Mouse (Mus musculus): Measurements from ENCODE around the gene Gabrd. TPM values are rescaled to one million over a fixed set of nuclear protein-coding genes. Genes with fewer than 3 reads are reported as not detected.

The Gabrd gene
- polyA plus RNA-seq, 2 experiments from 2014 or later: 0.41 TPM; not detected in 1

DNA sequence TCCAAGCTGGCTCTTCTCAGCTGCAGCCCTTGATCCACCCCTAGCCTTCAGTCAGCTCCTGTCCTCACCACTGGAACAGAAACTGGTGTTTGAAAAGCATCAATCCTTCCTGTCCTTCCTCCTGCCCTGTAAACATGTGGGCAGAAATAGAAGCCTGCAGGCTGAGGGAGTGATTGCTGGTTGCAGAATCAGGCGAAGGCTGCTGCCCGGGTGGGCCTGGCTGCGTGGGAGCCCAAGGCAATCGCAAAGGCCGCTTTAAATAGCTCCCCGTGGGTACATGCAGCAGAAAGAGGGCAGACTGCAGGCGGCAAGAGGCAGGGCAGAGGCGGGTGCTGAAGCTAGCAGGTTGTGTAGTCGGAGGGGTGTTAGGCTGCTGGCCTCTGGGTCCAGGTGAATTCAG is 15.2 kb downstream of the Gabrd start:
- ATAC-seq: no peak

DNA sequence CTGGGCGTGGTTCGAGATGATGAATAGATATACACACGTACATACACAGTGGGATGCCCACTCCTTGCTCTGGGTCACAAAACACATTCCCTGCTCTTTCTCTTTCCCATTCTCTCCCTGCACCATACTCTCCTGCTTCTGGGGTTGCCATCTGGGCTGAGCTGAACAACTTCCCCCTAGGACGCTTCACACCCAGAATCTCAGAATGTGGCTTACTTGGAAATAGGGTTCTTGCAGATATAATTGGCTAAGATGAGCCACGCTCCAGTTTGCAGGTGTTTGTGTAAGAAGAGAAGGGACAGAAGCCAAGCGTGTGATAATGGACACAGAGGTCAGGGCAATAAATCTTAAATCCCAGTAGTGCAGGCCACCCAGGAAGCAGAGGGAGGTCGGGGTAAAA is 15.9 kb downstream of the Gabrd start:
- ATAC-seq: no peak

DNA sequence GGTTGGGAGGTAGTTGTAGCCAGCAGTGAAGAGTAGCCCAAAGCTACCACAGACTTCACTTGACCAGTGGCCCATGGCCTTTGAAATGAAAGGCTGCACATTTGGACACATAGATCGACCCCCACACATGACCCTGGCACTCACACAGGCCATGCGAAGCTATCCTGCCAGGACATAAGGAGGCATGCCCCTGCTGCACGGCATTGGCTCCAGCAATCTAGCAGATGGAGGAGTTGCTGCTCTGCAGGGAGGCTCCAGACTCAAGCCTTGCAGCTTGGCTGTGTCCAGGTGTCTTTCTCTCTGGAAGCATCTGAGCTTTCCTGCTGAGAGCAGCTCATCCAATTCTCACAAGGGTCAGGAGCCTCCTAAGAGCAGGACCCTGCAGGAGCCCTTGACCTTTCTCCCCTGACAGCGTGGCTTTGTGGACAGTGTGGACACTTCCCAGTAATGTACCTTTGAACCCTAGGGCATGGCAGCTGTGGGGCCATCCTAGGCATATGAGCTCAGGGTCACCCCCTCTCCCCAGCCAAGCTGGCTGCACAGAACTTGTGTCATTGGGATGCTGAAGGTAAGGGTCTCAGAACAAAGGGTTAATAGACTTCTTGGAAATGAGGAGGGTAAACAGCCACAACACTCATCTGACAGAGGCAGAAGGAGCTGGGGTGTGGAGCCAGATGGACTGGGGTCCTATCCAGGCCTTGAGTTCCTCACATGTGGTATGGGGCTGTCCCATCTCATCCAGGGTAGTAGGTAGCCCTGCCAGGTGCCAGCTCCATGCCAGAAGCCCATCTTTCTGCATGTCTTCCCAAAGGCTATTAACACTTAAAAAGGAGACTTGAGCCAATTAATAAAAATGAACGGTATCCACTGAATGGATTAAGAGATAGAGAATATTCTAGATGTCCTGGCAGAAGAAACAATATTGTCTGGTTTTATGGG is 25.8 kb downstream of the Gabrd start:
- no peak for ATAC-seq

DNA sequence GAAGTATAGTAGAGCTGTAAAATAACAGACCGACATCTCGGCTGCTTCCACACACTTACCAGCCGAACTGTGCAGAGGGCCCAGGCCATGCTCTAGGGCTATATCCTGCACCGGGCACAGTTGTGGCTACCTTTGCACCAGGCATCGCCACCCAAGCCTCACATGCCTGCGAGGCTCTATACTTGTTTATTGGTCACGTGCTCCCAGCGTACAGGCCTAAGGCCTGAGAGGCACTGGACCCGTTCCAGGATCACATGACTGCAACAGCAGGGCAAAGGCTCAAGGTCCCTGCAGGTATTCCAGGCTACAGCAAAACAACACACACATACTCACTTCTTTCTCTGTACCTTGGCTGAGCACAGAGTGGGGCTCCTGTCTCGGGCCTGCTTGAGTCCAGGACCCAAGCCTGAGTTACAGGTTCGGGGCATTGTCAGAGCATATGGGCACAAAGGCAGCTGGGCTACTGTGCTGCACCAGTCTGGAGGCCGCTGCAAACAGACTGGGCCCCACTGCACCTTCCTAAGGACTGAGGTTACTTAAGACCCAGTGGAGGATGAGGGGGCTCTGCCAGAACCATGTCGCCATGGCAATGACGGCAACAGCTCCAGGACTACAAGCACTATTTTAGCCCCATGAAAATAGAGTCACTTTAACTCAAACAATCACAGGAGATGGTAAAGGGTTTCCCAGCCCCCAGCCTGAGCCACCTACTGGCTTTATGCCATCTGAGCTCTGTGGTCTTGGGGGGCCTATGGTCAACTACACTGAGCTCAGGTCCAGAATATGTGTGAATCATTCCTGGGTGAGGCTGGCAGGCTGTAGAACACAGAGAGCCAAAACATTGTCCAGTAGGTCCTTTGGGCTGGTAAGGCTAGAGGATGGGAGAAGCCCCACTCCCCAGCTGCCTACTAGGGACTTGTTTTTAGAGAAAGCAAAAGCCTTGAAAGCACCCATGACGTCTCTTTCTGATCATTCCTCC is 26.9 kb downstream of the Gabrd start:
- ATAC-seq: no peak

DNA sequence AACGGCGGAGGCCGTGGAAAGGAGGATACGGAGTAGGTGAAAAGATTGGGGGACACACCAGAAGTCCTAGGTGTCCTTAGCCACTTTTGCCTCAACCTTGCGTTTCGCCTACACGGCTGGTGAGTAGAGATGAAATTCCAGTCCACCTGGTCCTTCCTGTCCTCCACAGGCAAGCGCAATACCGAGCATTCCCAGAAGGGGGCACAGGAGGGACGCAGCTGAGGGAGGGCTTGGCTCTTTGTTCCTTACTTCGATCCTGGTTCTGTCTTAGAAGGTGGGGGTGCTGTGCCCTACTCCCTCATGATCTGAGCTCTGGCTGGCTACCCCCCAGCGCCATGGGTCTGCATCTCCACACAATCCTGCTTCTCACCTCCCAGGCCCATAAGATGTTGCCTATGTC is 29.2 kb downstream of the Gabrd start:
- no peak for ATAC-seq

DNA sequence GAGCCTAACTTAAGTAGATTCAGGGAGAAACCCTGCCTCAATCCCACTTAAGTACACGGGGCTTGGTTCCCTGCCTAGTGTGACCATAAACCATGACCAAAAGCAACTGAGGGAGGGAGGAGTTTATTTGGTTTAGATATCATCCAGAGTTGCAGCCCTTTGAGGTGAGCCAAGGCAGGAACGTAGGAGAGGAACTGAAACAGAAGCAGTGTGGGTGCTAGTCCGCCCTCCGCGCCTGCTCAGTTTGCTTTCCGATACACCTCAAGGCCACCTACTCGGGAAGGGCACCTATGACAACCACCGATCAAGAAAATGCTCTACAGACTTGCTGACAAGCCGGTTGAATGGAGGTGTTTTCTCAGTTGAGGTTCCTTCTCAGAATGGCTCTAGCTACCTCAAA is 30.2 kb downstream of the Gabrd start:
- no peak for ATAC-seq

DNA sequence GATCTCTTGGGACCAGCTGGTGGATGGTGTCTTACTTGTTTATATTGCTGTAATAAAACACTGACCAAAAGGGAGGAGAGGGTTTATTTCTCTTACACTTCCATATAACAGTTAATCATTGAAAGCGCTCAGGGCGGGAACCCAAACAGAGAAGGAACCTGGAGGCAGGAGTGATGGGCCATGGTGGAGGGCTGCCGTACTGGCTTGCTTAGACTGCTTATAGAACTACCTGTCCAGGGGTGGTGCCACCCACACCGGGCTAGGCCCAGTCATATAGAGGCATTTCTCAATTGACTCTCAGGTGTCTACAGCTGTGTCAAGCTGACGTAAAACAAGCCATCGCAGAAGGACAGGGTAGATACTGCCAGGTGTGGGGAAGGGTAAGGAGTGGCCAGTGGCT is 31.1 kb downstream of the Gabrd start:
- no peak for ATAC-seq

DNA sequence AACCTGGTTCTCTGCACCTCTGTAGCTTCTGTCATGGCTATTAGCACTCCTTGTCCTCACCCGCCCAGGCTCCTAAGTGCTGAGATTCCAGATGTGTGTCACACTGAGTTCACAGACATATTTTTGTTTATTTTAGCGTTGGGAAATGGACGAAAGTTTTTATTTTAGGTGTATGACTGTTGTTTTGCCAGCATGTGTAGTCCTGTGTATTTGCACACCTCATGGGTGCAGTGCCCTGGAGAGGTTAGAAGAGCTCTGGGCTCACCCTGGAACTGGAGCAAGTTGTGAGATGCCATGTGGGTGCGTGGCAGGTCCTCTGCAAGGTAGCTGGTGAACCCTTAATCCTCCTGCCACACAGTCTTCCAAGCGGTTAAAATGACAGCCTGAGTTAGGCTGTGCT is 35.5 kb downstream of the Gabrd start:
- no peak for ATAC-seq

DNA sequence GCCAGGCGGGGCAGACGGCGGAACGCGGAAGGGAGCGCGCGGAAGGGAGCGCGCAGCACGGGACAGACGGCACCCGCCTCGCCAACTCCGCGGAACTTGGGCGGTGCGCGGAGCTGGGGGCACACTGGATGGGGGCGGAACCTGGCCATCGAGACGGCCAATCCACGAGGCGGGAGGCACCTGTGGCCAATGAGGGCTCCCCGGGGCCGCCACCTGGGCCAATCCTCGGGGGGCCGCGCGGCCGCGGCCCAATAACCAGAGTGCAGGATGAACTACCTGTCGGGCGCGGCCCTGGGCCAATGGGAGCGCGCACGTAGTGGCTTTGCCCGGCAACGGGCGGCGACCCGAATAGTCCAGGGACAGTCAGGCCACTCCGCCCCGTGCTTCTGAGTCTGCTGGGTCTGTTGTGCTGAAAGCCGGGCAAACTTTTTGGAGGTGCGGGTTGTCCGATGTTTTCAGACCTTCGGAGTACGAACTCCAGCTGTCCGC is 36.6 kb downstream of the Gabrd start, which contains the start of gene Prkcz:
Prkcz (minus strand) TSS at position 59 of the 489 bp plus-strand sequence.
- peak; percentile 98 for ATAC-seq

DNA sequence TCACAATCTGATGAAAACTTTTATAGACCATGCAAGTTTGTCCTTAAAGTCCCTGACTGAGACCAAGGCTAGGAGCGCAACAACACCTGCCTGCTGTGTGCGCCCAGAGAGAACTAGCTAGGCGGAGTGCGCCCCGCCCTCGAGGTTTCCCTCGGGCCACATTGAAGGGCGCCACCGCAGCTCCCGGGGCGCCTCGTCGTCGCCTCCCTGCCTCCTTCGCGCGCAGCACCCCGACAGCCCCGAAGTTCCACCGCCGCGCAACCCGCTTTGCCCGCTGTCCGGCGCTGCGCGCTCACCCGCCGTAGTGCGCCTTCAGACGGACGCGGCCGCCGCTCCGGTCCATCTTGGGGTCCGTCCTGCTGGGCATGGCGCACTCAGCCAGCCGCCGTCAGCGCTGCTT is 37.1 kb downstream of the Gabrd start:
- no peak for ATAC-seq

DNA sequence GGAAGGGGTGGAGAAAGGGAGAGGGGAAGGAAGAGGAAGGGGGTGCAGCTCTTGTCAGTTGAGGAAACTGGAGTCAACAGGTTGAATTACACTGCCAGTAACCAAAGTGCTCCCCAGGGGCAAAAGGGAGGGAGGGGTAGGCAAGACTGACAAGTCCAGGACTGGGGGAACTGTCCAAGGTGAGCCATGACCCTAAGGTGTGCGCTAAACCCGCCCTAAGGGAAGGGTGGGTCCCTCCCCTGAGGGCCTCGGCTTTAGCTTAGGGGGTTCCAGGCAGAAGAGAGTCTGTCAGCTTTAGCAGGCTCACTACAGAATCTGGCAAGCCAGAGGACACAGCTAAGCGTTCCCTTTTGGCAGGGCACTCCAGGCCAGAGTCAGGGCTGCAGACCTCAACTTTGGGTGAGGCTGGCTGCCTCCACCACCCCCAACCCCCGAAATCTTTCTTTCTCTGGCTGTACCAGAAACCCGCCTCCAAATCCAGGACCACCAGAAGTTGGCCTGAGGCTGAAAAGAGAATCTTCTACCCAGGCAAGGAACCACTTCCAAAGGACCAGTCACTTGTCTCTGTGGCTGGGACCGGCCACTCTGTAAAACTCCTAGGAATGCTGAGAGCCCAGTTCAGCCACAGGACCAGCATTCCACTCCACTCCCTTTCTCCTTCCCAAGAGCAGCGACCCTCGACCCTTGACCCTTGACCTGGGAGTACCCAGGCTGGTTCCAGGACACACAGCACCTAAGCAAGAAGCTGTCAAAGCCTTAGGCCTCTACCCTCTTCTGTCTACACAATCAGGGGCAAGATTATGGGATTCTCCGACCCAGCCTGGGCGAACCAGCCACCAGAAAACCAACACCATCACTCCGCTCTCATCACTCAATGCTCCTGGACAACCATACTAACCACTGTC is 38.1 kb downstream of the Gabrd start:
- no peak for ATAC-seq

DNA sequence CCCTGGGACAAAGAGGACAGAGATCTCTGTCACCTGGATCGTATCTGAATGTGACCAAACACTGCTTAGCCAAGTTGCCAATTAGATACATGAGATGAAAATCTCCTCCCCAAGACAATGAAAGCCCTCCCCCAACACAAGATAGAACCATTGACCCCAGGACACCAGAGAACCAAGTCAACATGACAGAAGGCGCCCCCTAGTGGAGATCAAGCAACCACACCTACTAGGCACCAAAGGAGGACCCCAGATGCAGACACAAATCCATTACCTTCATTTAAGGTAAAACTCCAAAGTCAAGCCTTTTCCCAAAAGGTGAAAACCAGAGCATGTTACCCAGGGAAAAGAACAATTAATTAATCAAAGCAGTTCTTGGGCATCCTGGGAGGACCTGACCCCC is 40.3 kb downstream of the Gabrd start:
- no peak for ATAC-seq

DNA sequence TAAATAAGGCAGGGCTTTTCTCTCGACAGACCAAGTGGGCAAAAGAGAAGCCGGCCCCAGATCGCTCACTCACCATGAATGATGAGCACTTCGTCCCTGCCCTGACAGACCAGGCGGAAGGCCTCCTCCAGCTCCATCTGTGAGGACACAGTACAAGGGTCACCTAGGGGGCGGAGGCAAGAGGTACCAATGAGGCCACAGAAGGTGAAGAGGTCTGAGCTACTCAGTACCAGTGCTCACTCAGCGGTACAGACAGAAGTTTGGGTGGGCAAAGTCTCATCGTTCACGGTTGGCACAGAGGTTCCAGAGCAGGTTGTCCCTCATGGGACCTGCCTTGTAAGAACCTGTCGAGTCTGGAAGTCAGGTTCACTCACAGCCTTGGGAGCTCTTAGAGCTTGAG is 41.6 kb downstream of the Gabrd start:
- ATAC-seq: no peak

DNA sequence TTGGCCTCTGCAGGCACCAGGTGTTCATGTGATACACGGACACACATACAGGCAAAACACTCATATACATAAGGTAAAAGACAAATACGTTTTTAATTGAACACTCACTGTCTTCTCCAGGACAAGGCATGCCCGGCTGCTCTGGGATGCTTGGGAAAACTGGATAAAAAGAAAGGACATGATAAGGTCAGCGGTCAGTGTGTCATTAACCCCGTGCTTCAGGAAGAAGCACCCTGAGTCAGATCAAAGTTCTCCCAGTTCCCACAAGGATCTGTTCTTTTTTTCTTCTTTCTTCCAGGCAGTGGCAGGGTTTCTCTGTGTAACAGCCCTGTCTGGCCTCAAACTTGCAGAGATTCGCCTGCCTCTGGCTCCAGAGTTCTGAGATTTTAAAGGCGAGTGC is 43.4 kb downstream of the Gabrd start:
- ATAC-seq: no peak

DNA sequence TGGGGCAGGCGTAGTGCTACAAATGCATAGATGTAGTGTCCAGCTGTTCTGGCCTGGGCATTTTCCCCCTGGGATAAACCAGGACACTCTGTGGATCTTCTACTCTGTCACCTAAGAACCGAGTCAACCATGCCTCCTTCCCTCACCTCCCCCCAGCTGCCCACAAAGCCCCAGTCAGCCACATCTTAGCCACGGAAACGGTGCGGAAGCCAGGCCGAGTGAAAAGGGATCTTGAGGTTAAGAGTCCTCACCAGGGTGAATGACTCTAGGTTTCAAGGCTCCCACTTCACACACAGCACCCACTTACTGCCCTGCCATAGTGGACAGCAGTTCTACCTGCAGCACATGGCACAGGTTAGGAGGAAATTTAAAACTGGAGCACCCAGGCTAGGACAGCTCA is 43.9 kb downstream of the Gabrd start:
- no peak for ATAC-seq

DNA sequence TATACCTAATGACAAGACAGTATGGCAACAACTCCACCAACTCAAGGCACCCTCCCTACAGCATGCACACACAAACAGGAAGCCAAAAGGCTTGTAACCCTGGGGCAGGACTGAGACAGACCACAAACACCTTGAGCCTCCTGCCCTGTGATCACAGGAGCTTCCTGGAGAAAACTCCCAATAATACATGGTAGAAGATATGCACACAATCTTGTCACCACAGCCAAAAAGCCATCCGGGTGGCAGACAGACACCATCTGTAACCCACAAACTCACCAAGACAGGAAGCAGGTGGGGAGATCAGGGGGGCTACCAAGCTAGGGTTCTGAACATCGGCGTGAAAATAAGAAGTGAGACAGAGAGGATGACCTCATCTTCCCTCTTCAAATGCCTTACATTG is 45.3 kb downstream of the Gabrd start:
- ATAC-seq: no peak

DNA sequence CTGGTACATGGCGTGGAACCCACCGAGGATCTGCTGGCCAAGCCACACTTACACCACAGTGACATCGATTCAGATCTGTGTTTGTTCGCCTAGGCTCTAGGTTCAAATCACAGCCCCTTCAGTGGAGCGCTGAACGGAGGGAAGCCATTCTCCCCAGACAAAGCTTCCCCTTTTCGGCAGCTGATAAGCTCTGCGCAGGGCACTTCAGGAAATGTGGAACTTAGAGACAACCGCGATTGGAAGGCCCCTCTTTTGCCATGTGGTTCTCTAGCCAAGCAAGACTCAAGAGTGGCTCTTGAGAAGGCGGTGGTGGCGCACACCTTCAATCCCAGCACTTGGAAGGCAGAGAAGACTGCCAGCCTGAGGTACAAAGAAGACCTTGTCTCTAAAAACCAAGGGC is 51.6 kb downstream of the Gabrd start:
- no peak for ATAC-seq

DNA sequence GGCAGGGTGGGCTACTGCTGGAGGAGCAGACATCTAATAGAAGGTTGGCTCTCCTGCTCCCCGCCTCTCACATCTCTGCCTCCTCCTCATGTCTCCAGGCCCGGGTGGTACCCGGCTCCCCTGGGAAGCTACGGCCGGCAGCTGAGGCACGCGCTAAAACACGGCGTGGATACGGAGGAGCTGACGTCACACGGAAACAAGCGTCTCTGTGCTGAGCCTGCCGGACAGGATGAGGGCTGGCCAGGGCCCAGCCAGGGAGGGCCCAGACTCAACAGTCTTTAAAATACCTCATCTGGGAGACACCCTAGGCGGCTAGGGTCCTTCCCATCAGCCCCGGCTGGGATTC is 52.3 kb downstream of the Gabrd start:
- peak; percentile 78 for ATAC-seq

DNA sequence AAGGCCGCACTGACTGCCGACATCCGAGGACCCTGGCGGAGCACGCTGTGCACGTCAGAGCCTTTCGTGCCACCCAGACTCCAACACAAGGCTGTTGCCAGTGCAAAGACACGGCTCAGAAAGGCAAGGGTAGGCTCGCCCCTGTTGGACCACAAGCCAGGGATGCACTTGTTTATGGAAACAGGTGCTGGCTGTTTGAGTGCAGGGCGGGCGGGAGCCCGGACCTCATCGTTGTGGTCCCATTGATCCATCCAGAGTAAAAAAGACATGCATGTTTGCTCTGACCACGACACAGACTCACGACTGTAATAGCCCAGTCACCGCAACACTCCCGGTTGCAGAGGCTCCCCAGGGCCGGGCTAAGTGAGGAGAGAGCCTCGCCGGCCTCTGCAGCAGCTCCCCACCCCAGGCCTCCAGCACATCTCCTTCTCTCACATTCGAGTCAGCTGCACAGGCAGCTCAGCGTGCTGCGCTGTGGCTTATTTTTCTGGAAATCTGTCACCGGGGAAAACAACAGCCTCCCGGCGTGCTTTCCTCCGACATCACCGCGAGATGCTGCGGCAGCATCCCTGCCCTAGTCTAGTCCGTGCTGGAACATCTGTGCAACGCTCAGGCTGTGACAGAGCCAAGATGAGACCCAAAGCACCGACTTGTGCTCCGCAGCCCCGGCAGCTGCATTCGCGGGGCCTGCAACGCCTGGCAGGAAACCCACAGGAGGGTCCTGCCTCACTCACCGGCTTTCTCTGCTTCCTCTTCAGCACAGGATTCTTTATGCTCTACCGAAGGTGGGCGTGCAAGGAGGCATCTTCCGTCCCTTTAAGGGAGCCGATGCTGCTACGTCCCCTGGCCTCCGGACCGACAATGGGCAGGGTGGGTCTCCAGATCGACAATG is 53.0 kb downstream of the Gabrd start:
- ATAC-seq: peak; percentile 43

DNA sequence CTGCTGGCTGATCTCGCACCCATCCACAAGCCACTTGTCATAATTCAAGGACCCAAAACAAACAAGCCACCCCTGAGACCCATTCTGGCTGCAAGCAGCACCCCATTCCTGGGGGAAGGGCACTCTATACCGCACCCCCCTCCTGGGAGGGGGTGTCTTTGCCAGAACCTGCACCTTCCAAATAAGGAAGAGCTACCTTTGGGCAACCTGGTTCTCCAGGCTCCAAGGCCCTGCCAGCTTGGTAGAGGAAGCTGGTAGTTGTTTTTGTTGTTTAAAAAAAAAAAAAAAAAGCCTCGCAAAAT is 53.7 kb downstream of the Gabrd start:
- no peak for ATAC-seq
